Mouse (Mus musculus): ENCODE results near the gene Stra6l. TPM values are rescaled to one million over a fixed set of nuclear protein-coding genes. Genes with fewer than 3 reads are reported as not detected.
A peak's percentile ranks its signal among the peaks of the same experiment; 100 is the strongest.

Gene Stra6l
- polyA plus RNA-seq, 1 experiment from 2014 or later, result 0.55 TPM

- no peak overlapping the region for H3K4me3 ChIP-seq
- peaks cover 69% of the 10 kb centered on the region for H3K27me3 ChIP-seq (ENCODE audit: insufficient read depth, poor library complexity, severe bottlenecking)
- peak overlapping the region; percentile 42; the same call in 1 of the 2 replicates for H3K27ac ChIP-seq
- H3K36me3 ChIP-seq, result no peaks in the 10 kb centered on the region
- 22% methylated on average over 3 of the region's 3 CpGs for WGBS
- peaks cover 28% of the 10 kb centered on the region for H3K4me1 ChIP-seq
- no peaks in the 10 kb centered on the region for H3K9me3 ChIP-seq
- no peak for DNase-seq (ENCODE audit: low spot score)
Observed at GRCm38 (mm10) chr4:45851640-45852051, 3.2 kb downstream of the Stra6l start.

- DNase-seq (ENCODE audit: low spot score), result no peak
- 47% methylated on average over 15 of the region's 15 CpGs for WGBS
Observed at GRCm38 (mm10) chr4:45853496-45854246, 5.2 kb downstream of the Stra6l start.

GRCm38 (mm10) chr4:45855803-45856424 lies 7.5 kb downstream of the Stra6l start:
- no peak for DNase-seq (ENCODE audit: low spot score)
- 0 out of 2 replicates have a peak overlapping the region, but pooled peaks have one; percentile 1 for H3K27ac ChIP-seq
- peaks cover 4% of the 10 kb centered on the region; the same call in 1 of the 2 replicates for H3K9me3 ChIP-seq
- H3K4me3 ChIP-seq, result no peak overlapping the region
- no peaks in the 10 kb centered on the region for H3K36me3 ChIP-seq
- peaks cover 44% of the 10 kb centered on the region for H3K27me3 ChIP-seq (ENCODE audit: insufficient read depth, poor library complexity, severe bottlenecking)
- 43% methylated on average over 19 of the region's 19 CpGs for WGBS
- peaks cover 30% of the 10 kb centered on the region for H3K4me1 ChIP-seq

More at GRCm38 (mm10) chr4:45853496-45854246, 5.2 kb downstream of the Stra6l start:
- Histone ChIP-seq H3K4me3 (no peak overlapping the region), H3K27me3 (ENCODE audit: insufficient read depth, poor library complexity, severe bottlenecking) (peaks cover 59% of the 10 kb centered on the region), H3K9me3 (no peaks in the 10 kb centered on the region), H3K27ac (no peak overlapping the region), H3K4me1 (peaks cover 26% of the 10 kb centered on the region), H3K36me3 (no peaks in the 10 kb centered on the region)

- 55% methylated on average over 5 of the region's 5 CpGs for WGBS
- Histone ChIP-seq H3K4me1 (peaks cover 7% of the 10 kb centered on the region; the same call in 1 of the 2 replicates), H3K4me3 (no peak overlapping the region), H3K36me3 (no peaks in the 10 kb centered on the region), H3K27me3 (ENCODE audit: insufficient read depth, poor library complexity, severe bottlenecking) (peaks cover 27% of the 10 kb centered on the region), H3K9me3 (peaks cover 4% of the 10 kb centered on the region; the same call in 1 of the 2 replicates), H3K27ac (no peak overlapping the region)
- no peak for DNase-seq (ENCODE audit: low spot score)
Observed at GRCm38 (mm10) chr4:45861160-45861559, 12.7 kb downstream of the Stra6l start.

- 0 out of 2 replicates have a peak, but pooled peaks cover 12% of the 10 kb centered on the region for H3K27me3 ChIP-seq (ENCODE audit: insufficient read depth, poor library complexity, severe bottlenecking)
- H3K4me1 ChIP-seq, result peaks cover 13% of the 10 kb centered on the region
- no peak for DNase-seq (ENCODE audit: low spot score)
- H3K9me3 ChIP-seq, result no peaks in the 10 kb centered on the region
- no peak overlapping the region for H3K27ac ChIP-seq
- no peak overlapping the region for H3K4me3 ChIP-seq
- no peaks in the 10 kb centered on the region for H3K36me3 ChIP-seq
- WGBS, result 84% methylated on average over 8 of the region's 8 CpGs
Observed at GRCm38 (mm10) chr4:45867416-45867815, 19.0 kb downstream of the Stra6l start.

GRCm38 (mm10) chr4:45869021-45869815 lies 20.8 kb downstream of the Stra6l start:
- 17% methylated on average over 24 of the region's 24 CpGs for WGBS
- Histone ChIP-seq H3K36me3 (no peaks in the 10 kb centered on the region), H3K27me3 (ENCODE audit: insufficient read depth, poor library complexity, severe bottlenecking) (0 out of 2 replicates have a peak, but pooled peaks cover 12% of the 10 kb centered on the region), H3K27ac (peak overlapping the region; percentile 47), H3K9me3 (no peaks in the 10 kb centered on the region), H3K4me3 (peak overlapping the region; percentile 42; the same call in 1 of the 2 replicates), H3K4me1 (peaks cover 13% of the 10 kb centered on the region)
- DNase-seq (ENCODE audit: low spot score), result no peak

- Histone ChIP-seq H3K4me3 (no peak overlapping the region), H3K36me3 (no peaks in the 10 kb centered on the region), H3K9me3 (no peaks in the 10 kb centered on the region), H3K4me1 (peaks cover 13% of the 10 kb centered on the region), H3K27ac (no peak overlapping the region), H3K27me3 (ENCODE audit: insufficient read depth, poor library complexity, severe bottlenecking) (0 out of 2 replicates have a peak, but pooled peaks cover 12% of the 10 kb centered on the region)
- no peak for DNase-seq (ENCODE audit: low spot score)
- 83% methylated on average over 2 of the region's 2 CpGs for WGBS
Observed at GRCm38 (mm10) chr4:45872147-45872546, 23.7 kb downstream of the Stra6l start.

- no peaks in the 10 kb centered on the region for H3K9me3 ChIP-seq
- DNase-seq (ENCODE audit: low spot score), result no peak
- no peak overlapping the region for H3K4me3 ChIP-seq
- H3K27ac ChIP-seq, result no peak overlapping the region
- H3K36me3 ChIP-seq, result no peaks in the 10 kb centered on the region
- 0 out of 2 replicates have a peak, but pooled peaks cover 9% of the 10 kb centered on the region for H3K27me3 ChIP-seq (ENCODE audit: insufficient read depth, poor library complexity, severe bottlenecking)
- WGBS, result 35% methylated on average over 5 of the region's 5 CpGs
- peaks cover 4% of the 10 kb centered on the region; the same call in 1 of the 2 replicates for H3K4me1 ChIP-seq
Observed at GRCm38 (mm10) chr4:45878929-45879328, 30.5 kb downstream of the Stra6l start.

GRCm38 (mm10) chr4:45882521-45882920 lies 34.1 kb downstream of the Stra6l start:
- no peak for DNase-seq (ENCODE audit: low spot score)
- 57% methylated on average over 9 of the region's 9 CpGs for WGBS
- Histone ChIP-seq H3K36me3 (no peaks in the 10 kb centered on the region), H3K27ac (no peak overlapping the region), H3K4me1 (peaks cover 4% of the 10 kb centered on the region; the same call in 1 of the 2 replicates), H3K9me3 (no peaks in the 10 kb centered on the region), H3K27me3 (ENCODE audit: insufficient read depth, poor library complexity, severe bottlenecking) (0 out of 2 replicates have a peak, but pooled peaks cover 9% of the 10 kb centered on the region), H3K4me3 (no peak overlapping the region)

GRCm38 (mm10) chr4:45883250-45883649 lies 34.8 kb downstream of the Stra6l start:
- H3K4me3 ChIP-seq, result no peak overlapping the region
- no peaks in the 10 kb centered on the region for H3K36me3 ChIP-seq
- H3K9me3 ChIP-seq, result no peaks in the 10 kb centered on the region
- peaks cover 4% of the 10 kb centered on the region; the same call in 1 of the 2 replicates for H3K4me1 ChIP-seq
- WGBS, result 92% methylated on average over 16 of the region's 16 CpGs
- 0 out of 2 replicates have a peak, but pooled peaks cover 9% of the 10 kb centered on the region for H3K27me3 ChIP-seq (ENCODE audit: insufficient read depth, poor library complexity, severe bottlenecking)
- no peak for DNase-seq (ENCODE audit: low spot score)
- H3K27ac ChIP-seq, result no peak overlapping the region

GRCm38 (mm10) chr4:45889487-45889886 lies 41.0 kb downstream of the Stra6l start:
- Histone ChIP-seq H3K36me3 (no peaks in the 10 kb centered on the region), H3K27me3 (ENCODE audit: insufficient read depth, poor library complexity, severe bottlenecking) (peaks cover 2% of the 10 kb centered on the region; the same call in 1 of the 2 replicates), H3K4me1 (peaks cover 8% of the 10 kb centered on the region), H3K27ac (no peak overlapping the region), H3K4me3 (no peak overlapping the region), H3K9me3 (no peaks in the 10 kb centered on the region)
- WGBS, result 74% methylated on average over 6 of the region's 6 CpGs
- no peak for DNase-seq (ENCODE audit: low spot score)

- H3K9me3 ChIP-seq, result no peaks in the 10 kb centered on the region
- WGBS, result 15% methylated on average over 19 of the region's 19 CpGs
- H3K4me1 ChIP-seq, result peaks cover 8% of the 10 kb centered on the region
- H3K27me3 ChIP-seq (ENCODE audit: insufficient read depth, poor library complexity, severe bottlenecking), result peaks cover 4% of the 10 kb centered on the region; the same call in 1 of the 2 replicates
- peak within 1 kb of the TSS; percentile 35 for H3K4me3 ChIP-seq
- no peaks in the 10 kb centered on the region for H3K36me3 ChIP-seq
- no peak for DNase-seq (ENCODE audit: low spot score)
- no peak within 1 kb of the TSS for H3K27ac ChIP-seq
Observed at GRCm38 (mm10) chr4:45890066-45890761, 41.8 kb downstream of the Stra6l start, which contains the start of gene Ccdc180. Gene Ccdc180, plus strand, starts transcription at chr4:45890303.

Measured in heart, embryonic 10.5 days (tissue).